Mouse (Mus musculus): ENCODE measurements around the gene Ap1m2.
"Not testable (repeated sequence)": the region's sequence is repeated elsewhere in the genome, so short reads cannot be mapped to it uniquely, and the experiment has no call there.

Ap1m2 gene

DNA sequence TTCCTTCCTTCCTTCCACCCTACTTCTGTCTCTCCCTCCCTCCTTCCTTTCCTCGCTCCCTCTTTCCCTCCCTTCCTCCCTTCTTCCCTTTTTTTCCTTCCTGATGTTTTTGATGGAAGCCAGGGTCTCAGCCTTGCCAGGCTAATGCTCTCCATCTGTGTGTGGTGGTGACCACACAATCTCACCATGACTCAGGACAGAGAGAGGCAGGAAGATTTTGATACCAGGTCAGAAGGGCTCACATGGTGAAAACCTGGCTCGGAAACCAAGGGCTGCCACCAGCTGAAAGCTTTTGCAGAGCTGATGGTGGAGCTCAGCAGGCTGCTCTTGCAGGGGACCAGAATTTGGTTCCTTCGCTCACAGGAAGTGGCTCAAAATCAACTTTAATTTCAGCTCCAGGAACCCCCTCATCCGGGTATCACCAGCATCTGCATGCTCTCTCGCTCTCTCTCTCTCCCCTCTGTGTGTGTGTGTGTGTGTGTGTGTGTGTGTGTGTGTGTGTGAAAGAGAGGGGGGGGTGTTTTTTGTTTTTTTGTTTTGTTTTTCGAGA, 51.6 kb downstream of the Ap1m2 start:
- DNase-seq (ENCODE audit: low read depth) = no peak

DNA sequence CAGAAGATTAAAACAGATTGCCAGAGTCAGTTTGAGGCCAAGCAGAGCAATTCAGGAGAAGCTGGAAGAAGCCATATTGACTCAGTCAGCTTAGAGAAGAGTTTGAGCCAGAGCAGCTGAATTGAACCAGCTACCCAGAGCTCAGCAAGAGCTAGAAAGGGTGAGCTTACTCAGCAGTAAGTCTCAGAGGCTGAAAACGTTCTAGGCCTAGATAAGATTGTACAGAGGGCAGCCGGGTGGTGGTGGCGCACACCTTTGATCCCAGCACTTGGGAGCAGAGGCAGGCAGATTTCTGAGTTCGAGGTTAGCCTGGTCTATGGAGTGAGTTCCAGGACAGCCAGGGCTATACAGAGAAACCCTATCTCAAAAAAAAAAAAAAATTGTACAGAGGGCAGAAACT, 55.8 kb downstream of the Ap1m2 start:
- not testable (repeated sequence) for DNase-seq (ENCODE audit: low read depth)

DNA sequence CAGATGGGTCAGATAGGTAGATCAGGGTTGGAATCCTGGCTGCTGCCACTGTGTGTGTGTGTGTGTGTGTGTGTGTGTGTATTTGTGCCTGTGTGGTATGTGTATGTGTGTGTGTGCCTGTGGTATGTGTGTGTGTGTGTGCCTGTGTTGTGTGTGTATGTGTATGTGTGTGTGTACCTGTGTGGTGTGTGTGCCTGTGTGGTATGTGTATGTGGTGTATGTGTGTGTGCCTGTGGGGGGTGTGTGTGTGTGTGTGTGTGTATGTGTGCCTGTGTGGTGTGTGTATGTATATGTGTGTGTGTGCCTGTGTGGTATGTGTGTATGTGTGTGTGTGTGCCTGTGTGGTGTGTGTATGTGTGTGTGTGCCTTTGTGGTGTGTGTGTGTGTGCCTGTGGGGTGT, 57.4 kb downstream of the Ap1m2 start:
- no peak for DNase-seq (ENCODE audit: low read depth)

DNA sequence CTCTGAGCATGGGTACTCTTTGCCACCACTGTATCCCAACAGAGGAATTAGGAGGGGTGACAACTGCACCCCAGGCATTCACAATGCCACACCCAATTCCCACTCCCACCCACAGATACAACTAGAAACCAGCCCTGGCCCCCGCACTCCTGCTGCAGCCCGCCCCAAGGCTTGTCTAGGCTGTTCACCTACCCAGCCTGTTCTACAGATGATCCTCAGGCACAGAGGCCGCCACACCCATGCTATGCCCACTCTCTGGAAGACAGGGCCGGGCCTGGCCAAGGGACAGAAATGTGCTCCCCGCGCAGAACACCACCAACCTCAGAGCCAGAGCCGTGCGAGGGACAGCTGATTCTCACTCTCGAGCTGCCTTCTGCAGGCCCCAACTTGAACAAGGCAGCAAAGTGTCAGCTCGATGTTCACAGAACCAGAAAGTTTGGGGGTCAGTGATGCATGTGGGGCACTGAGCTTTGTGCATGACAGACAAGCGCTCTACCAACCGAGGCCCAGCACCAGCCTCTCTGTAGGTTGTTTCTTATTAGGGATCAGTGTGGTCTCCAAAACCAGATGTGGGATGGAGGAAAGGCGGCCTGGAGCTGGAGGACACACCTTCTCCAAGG, 60.9 kb downstream of the Ap1m2 start:
- DNase-seq (ENCODE audit: low read depth) = no peak

DNA sequence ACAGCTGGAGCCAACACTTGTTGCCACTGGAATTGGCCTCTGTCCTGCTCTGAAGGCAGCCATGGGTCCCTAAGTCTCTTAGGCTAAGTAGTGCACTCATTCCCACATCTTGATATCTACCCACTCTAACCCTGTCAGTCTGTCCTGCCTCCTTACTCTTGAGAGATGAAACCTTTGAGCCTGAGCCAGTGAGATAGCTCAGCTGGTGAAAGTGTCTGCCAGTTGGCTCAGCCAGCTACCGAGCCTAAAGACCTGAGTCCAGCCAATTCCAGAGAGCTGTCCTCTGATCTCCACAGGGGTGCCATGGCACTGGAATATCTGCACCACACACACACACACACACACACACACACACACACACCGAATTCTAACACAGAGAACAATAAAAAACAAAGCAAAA, 61.6 kb downstream of the Ap1m2 start:
- DNase-seq (ENCODE audit: low read depth) = no peak

DNA sequence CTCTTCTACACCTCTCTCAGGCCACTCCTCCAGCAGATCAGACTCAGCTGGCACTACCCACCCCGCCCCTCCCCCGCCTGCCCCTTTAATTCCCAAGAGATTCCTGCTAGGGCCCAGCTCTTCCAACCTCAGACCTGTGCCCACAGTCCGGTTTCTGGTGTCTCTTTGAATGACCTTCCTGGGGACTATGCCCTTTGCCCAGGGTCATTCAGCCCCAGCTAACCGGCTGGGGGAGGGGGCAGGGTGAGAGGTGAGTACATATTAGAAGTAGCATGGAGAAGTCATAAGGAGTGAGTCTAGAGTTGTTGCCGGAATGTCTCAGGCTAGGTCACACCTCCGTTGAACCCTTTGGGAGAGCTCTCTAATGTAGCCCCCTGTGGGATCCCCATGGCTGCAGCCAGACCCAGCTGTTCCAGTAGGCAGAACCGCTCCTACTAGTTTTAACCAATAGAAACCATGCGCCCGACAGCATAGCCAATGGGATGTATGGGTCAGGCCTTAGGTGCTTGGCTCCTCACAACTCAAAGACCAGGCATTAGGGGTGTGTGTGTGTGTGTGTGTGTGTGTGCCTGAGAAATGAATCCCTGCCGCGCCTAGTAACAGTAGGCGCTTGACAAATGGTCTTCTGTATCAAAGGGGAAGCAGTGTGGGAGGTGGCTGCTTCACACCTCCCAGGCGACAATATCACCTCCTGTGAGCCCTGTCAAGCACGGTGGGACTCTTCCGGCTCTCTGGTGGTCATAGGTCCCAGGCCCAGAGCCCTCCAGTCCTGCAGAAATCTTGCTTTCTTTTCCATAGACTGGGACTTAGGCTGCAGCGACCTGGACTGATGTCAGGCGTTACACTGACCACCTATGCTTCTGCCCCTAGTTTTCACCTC, 62.3 kb downstream of the Ap1m2 start:
- no peak for DNase-seq (ENCODE audit: low read depth)

DNA sequence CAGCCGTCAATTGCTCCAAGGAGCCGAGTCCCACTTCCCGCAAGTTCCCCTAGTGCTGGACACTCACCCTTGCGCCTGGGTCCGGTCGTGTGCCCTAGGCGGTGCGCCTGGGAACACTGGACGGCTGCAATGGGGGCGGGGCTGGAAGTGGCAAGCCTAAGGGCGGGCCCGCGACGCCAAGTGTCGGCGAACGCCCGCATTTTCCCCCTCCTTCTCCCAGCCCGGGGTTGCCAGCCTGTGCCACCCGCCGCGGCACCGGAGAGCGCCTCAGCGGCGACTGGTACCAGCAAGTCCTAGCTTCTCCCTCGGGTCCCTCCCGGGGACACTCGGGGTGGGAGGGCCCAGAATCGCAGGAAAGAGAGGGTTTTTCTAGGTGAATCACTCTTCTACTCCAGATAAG, 63.8 kb downstream of the Ap1m2 start, which contains the start of gene S1pr5:
Gene S1pr5 (minus strand): TSS at position 118 of the 400 bp plus-strand sequence.
- DNase-seq (ENCODE audit: low read depth) = no peak

DNA sequence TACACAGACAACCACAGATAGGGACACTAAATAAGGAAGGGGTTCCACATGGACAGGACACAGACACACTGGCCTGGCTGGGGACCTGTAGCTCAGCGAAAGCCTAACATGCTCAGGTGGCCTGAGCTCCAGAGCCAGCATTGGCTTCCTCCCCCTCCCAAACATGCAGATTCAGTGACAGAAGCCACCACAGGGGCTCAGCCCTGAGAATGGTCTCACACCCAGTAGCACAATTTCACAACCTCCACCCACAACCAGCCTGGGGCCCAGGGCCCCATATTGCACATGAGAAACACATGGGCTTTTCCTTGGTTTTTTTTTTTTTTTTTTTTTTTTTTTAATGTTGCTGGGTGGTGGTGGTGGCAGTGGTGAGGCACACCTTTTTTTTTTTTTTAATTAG, 65.8 kb downstream of the Ap1m2 start:
- DNase-seq (ENCODE audit: low read depth) = no peak

DNA sequence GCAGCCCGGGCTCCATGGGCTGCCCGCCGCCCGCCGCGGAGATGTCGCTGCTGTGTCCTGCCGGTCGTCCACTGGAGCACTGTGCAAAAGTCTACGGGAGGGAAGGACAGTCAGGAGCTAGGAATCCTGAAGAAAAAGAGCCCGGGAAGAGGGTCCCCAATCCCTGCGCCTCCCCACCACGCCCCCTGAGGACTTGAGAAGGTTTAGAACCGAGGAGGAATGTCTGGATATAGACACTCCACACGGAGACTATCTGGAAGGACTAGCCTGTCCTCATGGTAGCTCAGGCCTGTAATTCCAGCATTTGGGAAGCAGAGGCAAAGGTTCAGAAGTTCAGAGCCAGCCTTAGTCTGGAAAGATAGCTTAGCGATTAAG, 67.0 kb downstream of the Ap1m2 start:
- DNase-seq (ENCODE audit: low read depth) = no peak

DNA sequence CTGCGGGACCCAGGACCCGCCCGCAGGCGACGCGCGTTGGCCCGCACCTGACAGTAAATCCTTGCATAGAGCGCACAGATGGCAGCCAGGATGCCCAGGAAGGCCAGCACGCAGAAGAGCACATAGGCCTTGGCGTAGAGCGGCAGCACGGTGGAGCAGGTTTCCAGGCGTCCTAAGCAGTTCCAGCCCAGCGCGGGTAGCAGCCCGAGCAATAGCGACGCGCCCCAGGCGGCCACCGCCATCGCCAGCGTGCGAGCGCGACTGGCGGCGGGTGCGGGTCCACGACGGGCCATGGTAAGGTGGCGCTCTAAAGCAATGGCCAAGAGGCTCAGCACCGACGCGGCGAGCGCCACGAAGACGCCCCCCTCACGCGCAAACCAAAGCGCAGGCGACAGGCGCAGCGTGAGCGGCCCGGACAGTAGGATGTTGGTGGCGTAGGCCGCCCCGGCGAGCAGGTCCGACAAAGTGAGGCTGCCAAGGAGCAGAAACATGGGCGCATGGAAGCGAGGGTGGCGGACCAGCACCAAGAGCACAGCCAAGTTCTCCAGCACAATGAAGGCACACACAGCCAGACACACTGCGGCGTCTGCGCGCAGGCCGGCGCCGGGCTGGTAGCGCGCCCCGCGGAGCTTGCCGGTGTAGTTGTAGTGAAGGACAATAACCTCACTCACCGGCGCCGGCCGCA, 67.6 kb downstream of the Ap1m2 start:
- DNase-seq (ENCODE audit: low read depth) = no peak
